Mouse (Mus musculus) ES-E14 (cell line): Measurements from ENCODE around the gene Kctd17.

Experiments
- CHD2 ChIP-seq: IDR thresholded peaks from 2 replicates; pipeline ENCODE4 v1.6.1; 2014; ENCODE audit warnings: mild to moderate bottlenecking, low read depth, low read length, inconsistent platforms
- HCFC1 ChIP-seq: IDR thresholded peaks from 2 replicates; pipeline ENCODE4 v1.6.1; 2012; ENCODE audit warnings: low read length, inconsistent platforms, borderline replicate concordance; ENCODE audit not compliant: insufficient read depth
- MAFK ChIP-seq: IDR thresholded peaks from 2 replicates; pipeline ENCODE4 v1.6.1; 2014; ENCODE audit warnings: mild to moderate bottlenecking, low read depth, low read length, inconsistent platforms; ENCODE audit not compliant: insufficient read depth

DNA sequence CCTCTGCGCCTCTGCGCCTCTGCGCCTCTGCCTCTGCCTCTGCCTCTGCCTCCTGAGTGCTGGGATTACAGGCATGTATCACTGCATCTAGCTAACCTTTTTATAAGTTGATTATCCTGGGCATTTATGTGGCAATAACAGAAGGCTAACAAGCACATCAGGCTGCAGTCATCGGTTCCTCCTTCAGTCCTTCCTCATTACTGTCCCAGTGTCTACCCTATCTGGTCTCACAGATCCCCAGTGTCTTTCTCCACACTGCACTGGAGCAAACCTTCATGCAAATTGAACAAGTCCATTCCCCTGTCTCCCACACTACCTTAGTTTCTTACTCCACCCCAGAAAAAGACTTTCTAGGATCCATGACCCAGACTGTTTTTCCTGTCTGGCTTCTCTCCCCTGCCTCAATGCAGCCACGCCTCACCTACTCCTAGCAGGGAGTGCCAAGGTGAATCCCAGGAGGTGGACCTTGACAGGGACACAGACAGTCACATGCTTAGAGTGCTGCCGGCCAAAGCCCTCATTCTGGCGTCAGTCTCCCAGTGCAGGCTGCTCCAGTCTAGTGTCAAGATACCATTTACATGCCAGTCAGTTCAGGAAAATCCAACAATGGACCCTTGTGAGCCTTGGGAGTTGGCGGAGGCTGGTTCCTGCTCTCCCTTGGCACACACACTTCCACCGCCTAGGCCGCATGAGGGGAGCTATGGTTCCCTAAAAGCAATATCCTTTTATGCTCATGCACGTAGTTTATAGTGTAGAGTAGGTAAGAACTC is 44.7 kb upstream of the Kctd17 start:
- TF ChIP-seq HCFC1 (no peak), CHD2 (no peak), MAFK (no peak)
